Comparison of ENCODE assay signal across 19 mouse cellular contexts in genomic region chr4:126782996-126783395, GRCm38 (mm10). TPM values are rescaled to one million over a fixed set of nuclear protein-coding genes. Genes with fewer than 3 reads are reported as not detected.
DNase-seq lines count a peak whose midpoint lies in the region; ATAC-seq and TF ChIP-seq lines count a peak whose summit lies in the region.
"Had no signal": no experiment of that assay in that cellular context is flagged by ENCODE, and none has a peak within 500 bp of the region (broad histone marks: within the 10 kb centered on the region; RNA-seq: fewer than 3 reads in every experiment).

No protein-coding gene starts in this region.

- WGBS in olfactory bulb, adult 2 months: 34% methylated on average over 8 of the region's 8 CpGs
- WGBS in lung, adult 2 months: 66% methylated on average over 8 of the region's 8 CpGs

- peaks cover 23% of the 10 kb centered on the region for H3K4me1 ChIP-seq in olfactory bulb, adult 2 months (ENCODE audit: control insufficient read depth, insufficient read depth, low read length)
- H3K4me1 ChIP-seq in lung, adult 2 months (ENCODE audit: control insufficient read depth, insufficient read depth, low read length): no peaks in the 10 kb centered on the region
- H3K4me1 ChIP-seq: intestine, embryonic 15.5 days; lung, embryonic 15.5 days had no signal

- no peak for TF ChIP-seq CTCF in olfactory bulb, adult 2 months (IDR thresholded peaks at IDR 0.05; ENCODE audit: insufficient read depth, low read depth, low read length)
- TF ChIP-seq CTCF in lung, adult 2 months (IDR thresholded peaks at IDR 0.05; ENCODE audit: insufficient read depth, low read length): no peak

- DNase-seq in frontal cortex, postnatal 25 days (ENCODE audit: low spot score in 2 of 2): no peak
- DNase-seq in cerebellum, adult 8-10 months: peak; percentile 34
- peak; percentile 59 to 77 for DNase-seq in layer of hippocampus, adult 18-20 months (ENCODE audit: low spot score in 2 of 2)
- no peak for DNase-seq in lung, adult 2 months
- no peak for DNase-seq in adrenal gland, adult 18-20 months (ENCODE audit: low spot score in 2 of 2)
- no peak for DNase-seq in neural tube, embryonic 10.5 days (ENCODE audit: extremely low spot score, low spot score)
- DNase-seq: adrenal gland, adult 2 months had no signal

- TF ChIP-seq POLR2A in olfactory bulb, adult 2 months (IDR thresholded peaks at IDR 0.05; ENCODE audit: insufficient read depth, low read depth, low read length): no peak
- TF ChIP-seq POLR2A in lung, adult 2 months (IDR thresholded peaks at IDR 0.05; ENCODE audit: borderline replicate concordance, extremely low read depth, low read depth, low read length): no peak

- H3K27ac ChIP-seq in olfactory bulb, adult 2 months (ENCODE audit: insufficient read depth, low read depth, low read length): peak overlapping the region; percentile 29
- H3K27ac ChIP-seq: intestine, embryonic 15.5 days; lung, embryonic 15.5 days; midbrain, embryonic 13.5 days; neural tube, embryonic 13.5 days had no signal

- ATAC-seq in frontal cortex, adult (ENCODE audit: low TSS enrichment): peak; percentile 42; the same call in 1 of the 2 replicates
- ATAC-seq: intestine, embryonic 15.5 days; midbrain, embryonic 13.5 days had no signal

- H3K4me3 ChIP-seq in olfactory bulb, adult 2 months (ENCODE audit: insufficient read depth, low read depth, low read length): no peak overlapping the region
- H3K4me3 ChIP-seq in lung, adult 2 months (replicated peaks; ENCODE audit: extremely low read depth, low read depth, low read length): no peak overlapping the region
- H3K4me3 ChIP-seq: erythroblast, embryonic 14.5 days; intestine, embryonic 15.5 days; lung, embryonic 15.5 days; midbrain, embryonic 13.5 days; neural tube, embryonic 13.5 days had no signal

RNA-seq across cellular contexts. Expression of gene AU040320, which starts 29.7 kb away (rescaled TPM):
- total RNA-seq in layer of hippocampus, adult 18-20 months (2021): 10 to 100 TPM; 60.9 to 61.3 TPM
- polyA plus RNA-seq in olfactory bulb, adult 2 months (2012; ENCODE audit: insufficient read depth, insufficient read length, low replicate concordance, missing spikeins): not detected in 2 replicates
- polyA plus RNA-seq in lung, adult 2 months (2012; rRNA removed): 28.8 and 39.4 TPM in 2 replicates
- 10 to 100 TPM; 33.9 to 39.0 TPM for total RNA-seq in adrenal gland, adult 18-20 months (2021)

RNA-seq across cellular contexts. Expression of gene Ncdn, which starts 29.8 kb away (rescaled TPM):
- total RNA-seq in layer of hippocampus, adult 18-20 months (2021): 1,000 to 10,000 TPM; 2,035 to 2,092 TPM
- 194 and 284 TPM in 2 replicates for polyA plus RNA-seq in olfactory bulb, adult 2 months (2012; ENCODE audit: insufficient read depth, insufficient read length, low replicate concordance, missing spikeins)
- 31.5 and 31.9 TPM in 2 replicates for polyA plus RNA-seq in lung, adult 2 months (2012; rRNA removed)
- 10 to 100 TPM; 32.6 to 34.3 TPM for total RNA-seq in adrenal gland, adult 18-20 months (2021)

RNA-seq across cellular contexts. Expression of gene Tfap2e, which starts 47.0 kb away (rescaled TPM):
- total RNA-seq in layer of hippocampus, adult 18-20 months (2021): not detected
- polyA plus RNA-seq in olfactory bulb, adult 2 months (2012; ENCODE audit: insufficient read depth, insufficient read length, low replicate concordance, missing spikeins): not detected in 2 replicates
- polyA plus RNA-seq in lung, adult 2 months (2012; rRNA removed): 0.28 TPM in 1 of 2 replicates, not detected in the other
- total RNA-seq in adrenal gland, adult 18-20 months (2021): not detected
- total RNA-seq: adrenal gland, adult 2 months; common myeloid progenitor, adult 5-6 weeks; granulocyte monocyte progenitor cell, adult 5-6 weeks; left cerebral cortex, adult 8-10 months had no signal
- polyA plus RNA-seq: adrenal gland, adult 2 months; erythroblast, embryonic 14.5 days; heart, postnatal 0 days; intestine, embryonic 15.5 days; small intestine, adult 2 months had no signal

Comparison
In these comparisons a context has a peak if more than half of its experiments do, and no peak if none do; other contexts are left out.
1. DNase-seq: peak in cerebellum, adult 8-10 months (single experiment) and layer of hippocampus, adult 18-20 months (2 of 2); none in frontal cortex, postnatal 25 days (0 of 2), lung, adult 2 months (single experiment), adrenal gland, adult 18-20 months (0 of 2) and neural tube, embryonic 10.5 days (single experiment).
2. RNA of gene Ncdn, which starts 29.8 kb away (total RNA-seq): 2,035 to 2,092 TPM in layer of hippocampus, adult 18-20 months; 32.6 to 34.3 TPM in adrenal gland, adult 18-20 months; every median in the first group is over 10 times any median in the second.